Mouse (Mus musculus) mouse embryonic stem cell (cell line): ENCODE measurements around the gene Jpt2.

Experiments
- in situ Hi-C, 2 experiments: fragments of 300-500 bp; cut with MboI; formaldehyde crosslinking; loops; 1 replicate in 1 of 2; 3 replicates in 1 of 2; pipeline ENCODE4 v1.14.3; 2019 to 2020; ENCODE audit warnings: low sequenced_read_pairs in 2 of 2, low pct_unique_long_range_greater_than_20kb in 1 of 2, mixed read lengths in 1 of 2; ENCODE audit not compliant: unreplicated experiment in 1 of 2

Jpt2 gene

GRCm38 (mm10) chr17:24893276-24893675 lies 67.2 kb downstream of the Jpt2 start:
- in situ Hi-C loops: no loop called here

GRCm38 (mm10) chr17:24892785-24893184 lies 67.7 kb downstream of the Jpt2 start:
- in situ Hi-C loops: no loop called here

- in situ Hi-C loops: no loop called here
Measured at GRCm38 (mm10) chr17:24891321-24891720, 69.2 kb downstream of the Jpt2 start.

GRCm38 (mm10) chr17:24890151-24891092 lies 70.1 kb downstream of the Jpt2 start:
- in situ Hi-C loops: no loop called here

GRCm38 (mm10) chr17:24888862-24889261 lies 71.6 kb downstream of the Jpt2 start:
- in situ Hi-C loops: no loop called here
